Mouse (Mus musculus) heart, postnatal 4 days (tissue): ENCODE measurements around the gene Fastkd2. TPM values are rescaled to one million over a fixed set of nuclear protein-coding genes. Genes with fewer than 3 reads are reported as not detected.
A peak's percentile ranks its signal among the peaks of the same experiment; 100 is the strongest.

Experiments
- DNase-seq: peaks from one replicate; pipeline ENCODE4 v3.0.0; 2021
- total RNA-seq, 2 experiments: library from RNA; stranded (reverse); gene quantifications; 2 replicates each; pipeline ENCODE4 v1.2.3; 2021

Gene Fastkd2
- 10 to 100 TPM; 26.3 to 31.9 TPM for total RNA-seq

GRCm38 (mm10) chr1:63730240-63730771 is at the start of gene Fastkd2, which contains the start of gene Mdh1b:
TSS of gene Fastkd2 (plus strand) at chr1:63730614.
TSS of gene Mdh1b (minus strand) at chr1:63730318.
- DNase-seq: peak; percentile 89

- DNase-seq: no peak
These were observed 43.6 kb upstream of the Fastkd2 start, which contains the start of gene Dytn for GRCm38 (mm10) chr1:63686827-63687226. TSS of gene Dytn (minus strand) at chr1:63686927.

- DNase-seq: no peak
These were observed 33.6 kb upstream of the Fastkd2 start for GRCm38 (mm10) chr1:63696861-63697260.

- peak; percentile 24 for DNase-seq
These were observed 24.7 kb upstream of the Fastkd2 start for GRCm38 (mm10) chr1:63705733-63706132.

- DNase-seq: no peak
These were observed 21.5 kb upstream of the Fastkd2 start for GRCm38 (mm10) chr1:63708876-63709275.

GRCm38 (mm10) chr1:63720161-63720560 is 10.3 kb upstream of the Fastkd2 start:
- DNase-seq: no peak

GRCm38 (mm10) chr1:63729796-63730195 is 618 bp upstream of the Fastkd2 start:
- no peak for DNase-seq

GRCm38 (mm10) chr1:63756005-63756404 is 25.6 kb downstream of the Fastkd2 start:
- DNase-seq: no peak

GRCm38 (mm10) chr1:63763212-63763694 is 32.8 kb downstream of the Fastkd2 start:
- DNase-seq: peak; percentile 33

GRCm38 (mm10) chr1:63763881-63764386 is 33.5 kb downstream of the Fastkd2 start:
- no peak for DNase-seq

GRCm38 (mm10) chr1:63764395-63764794 is 34.0 kb downstream of the Fastkd2 start:
- no peak for DNase-seq

- peak; percentile 9 for DNase-seq
These were observed 37.7 kb downstream of the Fastkd2 start for GRCm38 (mm10) chr1:63768112-63768511.

- no peak for DNase-seq
These were observed 38.8 kb downstream of the Fastkd2 start, which contains the start of gene 4933402D24Rik for GRCm38 (mm10) chr1:63769167-63769566. TSS of gene 4933402D24Rik (minus strand) at chr1:63769267.

- DNase-seq: no peak
These were observed 39.9 kb downstream of the Fastkd2 start for GRCm38 (mm10) chr1:63770309-63770708.

- DNase-seq: no peak
These were observed 46.0 kb downstream of the Fastkd2 start for GRCm38 (mm10) chr1:63776396-63776795.

GRCm38 (mm10) chr1:63776902-63777630 is 46.7 kb downstream of the Fastkd2 start:
- DNase-seq: no peak

GRCm38 (mm10) chr1:63794326-63794725 is 63.9 kb downstream of the Fastkd2 start:
- no peak for DNase-seq

Other genes starting within 250 kb of the Fastkd2 start
- gene Gm39653, start 114.6 kb upstream of the Fastkd2 start, total RNA-seq: not detected
- gene Dytn, start 43.7 kb upstream of the Fastkd2 start, total RNA-seq: not detected
- not detected for gene Mdh1b, start 296 bp upstream of the Fastkd2 start, total RNA-seq
- not detected for gene 4933402D24Rik, start 38.7 kb downstream of the Fastkd2 start, total RNA-seq